Mouse (Mus musculus) neural tube, embryonic 10.5 days (tissue): ENCODE measurements around the gene Cryzl1.
"Not testable (repeated sequence)": the region's sequence is repeated elsewhere in the genome, so short reads cannot be mapped to it uniquely, and the experiment has no call there.

ENCODE experiments used
- DNase-seq: peaks from one replicate; pipeline ENCODE4 v3.0.0-alpha.2; 2017; ENCODE audit warnings: low spot score; ENCODE audit errors: extremely low spot score

The Cryzl1 gene

DNA sequence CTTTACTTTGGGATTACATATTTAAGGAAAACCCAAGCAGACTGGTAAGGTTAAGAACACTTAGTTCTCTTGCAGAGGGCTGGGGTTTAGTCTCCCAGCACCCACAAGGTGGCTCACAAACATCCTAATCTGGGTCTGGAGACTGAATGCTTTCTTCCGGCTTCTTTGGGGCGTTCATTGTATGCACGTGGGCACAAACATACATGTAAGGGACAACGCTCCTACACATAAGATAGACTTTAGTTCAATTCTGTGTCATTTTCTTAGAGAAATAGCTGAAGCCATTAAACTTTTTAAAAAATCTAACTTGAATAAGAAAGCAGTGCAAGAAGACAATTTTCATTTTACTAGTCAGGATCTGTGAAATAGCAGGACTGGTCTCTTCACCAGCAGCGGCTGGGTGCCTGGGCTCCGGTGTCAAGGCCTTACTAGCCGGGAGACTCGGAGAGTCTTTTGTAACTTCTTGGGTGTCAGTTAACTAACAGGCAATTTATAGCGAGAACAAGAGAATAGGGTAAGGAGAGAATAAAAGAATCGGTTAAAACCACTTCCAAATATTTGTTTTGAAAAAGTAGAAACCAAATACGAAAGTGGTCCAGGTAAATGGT lies 82.7 kb downstream of the Cryzl1 start:
- no peak for DNase-seq

GRCm38 (mm10) chr16:91645420-91645819 lies 83.4 kb downstream of the Cryzl1 start:
- DNase-seq: not testable (repeated sequence)

DNA sequence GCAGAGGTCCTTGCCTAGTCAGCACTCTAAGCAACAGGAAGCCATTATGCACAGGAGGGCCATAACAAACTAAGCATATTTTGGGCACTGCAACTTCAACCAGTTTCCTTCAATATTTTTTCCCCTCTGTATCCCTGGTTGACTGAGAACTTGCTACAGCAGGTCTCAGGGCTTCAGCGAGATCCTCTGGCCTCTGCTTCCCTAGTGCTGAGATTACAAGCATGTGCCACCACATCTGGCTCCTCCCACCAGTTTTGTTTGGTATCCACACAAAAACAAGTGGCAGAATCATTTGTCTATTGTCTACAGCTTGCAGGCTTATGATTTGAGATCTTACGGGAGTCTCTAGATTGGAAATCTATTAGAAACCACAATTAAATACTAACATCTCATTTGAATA lies 83.9 kb downstream of the Cryzl1 start:
- DNase-seq: no peak

DNA sequence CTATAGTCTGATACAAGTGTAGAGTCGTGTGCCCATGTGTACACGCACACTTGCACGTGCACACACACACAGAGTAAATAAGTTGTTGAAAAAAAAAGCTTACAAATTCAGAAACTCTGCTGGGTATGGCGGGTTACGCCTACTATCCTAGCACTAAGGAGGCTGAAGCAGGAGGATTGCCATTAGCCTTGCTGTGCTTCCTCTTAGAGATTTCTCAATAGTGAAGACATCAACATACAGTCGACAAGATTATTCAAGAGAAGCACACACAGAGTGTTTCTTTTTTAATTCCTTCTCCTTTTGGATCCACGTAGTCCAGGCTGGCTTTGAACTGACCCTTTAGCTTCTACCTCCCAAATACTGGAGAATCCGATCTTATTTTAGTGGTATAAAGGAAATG lies 88.6 kb downstream of the Cryzl1 start:
- DNase-seq: no peak

DNA sequence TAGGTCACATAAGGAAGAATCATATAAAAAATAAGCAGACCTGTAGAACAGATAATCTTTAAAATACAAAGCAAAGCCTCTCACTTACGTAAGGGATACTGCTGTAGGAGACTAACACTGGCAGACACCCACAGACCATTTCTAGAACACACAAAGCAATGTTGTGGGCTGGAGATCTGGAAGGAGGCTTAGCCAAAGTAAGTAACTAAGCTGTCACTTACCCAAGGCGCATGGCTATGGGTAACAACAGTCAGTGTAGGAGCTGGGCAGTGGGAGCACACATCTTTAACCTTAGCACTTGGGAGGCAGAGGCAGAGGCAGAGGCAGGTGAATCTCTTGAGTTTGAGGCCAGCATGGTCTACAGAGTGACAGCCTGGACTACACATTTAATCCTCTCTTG lies 89.1 kb downstream of the Cryzl1 start:
- DNase-seq: no peak
